Mouse (Mus musculus) midbrain, embryonic 12.5 days (tissue): ENCODE measurements around the gene Gpr149. TPM values are rescaled to one million over a fixed set of nuclear protein-coding genes. Genes with fewer than 3 reads are reported as not detected.
A peak's percentile ranks its signal among the peaks of the same experiment; 100 is the strongest.

Experiments
- ATAC-seq: fragments of 200-750 bp; cut with Nextera tagmentation; 2 replicates; pipeline ENCODE4 v1.8.0; 2017; ENCODE audit warnings: low read depth, moderate TSS enrichment, moderate library complexity; ENCODE audit not compliant: low FRiP score
- H3K27ac ChIP-seq: fragments of 300-500 bp; sonication (generic); replicated peaks from 2 replicates; pipeline ENCODE4 v1.5.1; 2016; ENCODE audit warnings: mild to moderate bottlenecking
- H3K27me3 ChIP-seq: fragments of 300-500 bp; sonication (generic); 2 replicates; pipeline ENCODE4 v1.6.1; 2016; ENCODE audit warnings: mild to moderate bottlenecking
- H3K36me3 ChIP-seq: fragments of 300-500 bp; sonication (generic); 2 replicates; pipeline ENCODE4 v1.6.1; 2016
- H3K4me1 ChIP-seq: fragments of 300-500 bp; sonication (generic); 2 replicates; pipeline ENCODE4 v1.6.1; 2016
- H3K4me2 ChIP-seq: fragments of 300-500 bp; sonication (generic); replicated peaks from 2 replicates; pipeline ENCODE4 v1.6.1; 2016; ENCODE audit warnings: mild to moderate bottlenecking, moderate library complexity
- H3K4me3 ChIP-seq: fragments of 300-500 bp; sonication (generic); 2 replicates; pipeline ENCODE4 v1.5.1; 2016; ENCODE audit warnings: mild to moderate bottlenecking
- H3K9ac ChIP-seq: fragments of 300-500 bp; sonication (generic); replicated peaks from 2 replicates; pipeline ENCODE4 v1.6.1; 2016; ENCODE audit warnings: mild to moderate bottlenecking, moderate library complexity
- H3K9me3 ChIP-seq: fragments of 300-500 bp; sonication (generic); 2 replicates; pipeline ENCODE4 v1.6.1; 2016; ENCODE audit warnings: mild to moderate bottlenecking
- WGBS: fragments of 180-500 bp; shearing (Covaris S2); methylation state at CpG from one replicate; pipeline ENCODE4 v1.1.7; 2016; 5-methylcytosine and 5-hydroxymethylcytosine counted together
- polyA plus RNA-seq: library from polyadenylated mRNA; unstranded; fragments of >200 nt; fragmentation: Nextera tagmentation; extraction: Ambion mirVana; gene quantifications from 2 replicates; pipeline ENCODE4 v1.2.1, GENCODE M21; 2016

The Gpr149 gene
- polyA plus RNA-seq, 1 experiment from 2014 or later = 0.50 TPM

- H3K27ac ChIP-seq = peak within 1 kb of the TSS; percentile 97
- peaks cover 14% of the 10 kb centered on the region for H3K4me1 ChIP-seq
- peak within 1 kb of the TSS; percentile 92 for H3K9ac ChIP-seq
- peak within 1 kb of the TSS; percentile 61 for H3K4me2 ChIP-seq
- no peaks in the 10 kb centered on the region for H3K27me3 ChIP-seq
- H3K9me3 ChIP-seq = no peaks in the 10 kb centered on the region
- peak within 1 kb of the TSS; percentile 94 for H3K4me3 ChIP-seq
- ATAC-seq = peak; percentile 99
- WGBS = under 1% methylated on average over 64 of the region's 66 CpGs
- 0 out of 2 replicates have a peak, but pooled peaks cover 3% of the 10 kb centered on the region for H3K36me3 ChIP-seq
These were observed 98.3 kb downstream of the Gpr149 start, which contains the start of gene Dhx36 for GRCm38 (mm10) chr3:62506488-62507205. Dhx36 (minus strand) TSS chr3:62507004.

GRCm38 (mm10) chr3:62505166-62505900 is 99.6 kb downstream of the Gpr149 start:
- H3K27me3 ChIP-seq = no peaks in the 10 kb centered on the region
- peak overlapping the region; percentile 92; the same call in 1 of the 2 replicates for H3K9ac ChIP-seq
- H3K4me2 ChIP-seq = peak overlapping the region; percentile 61
- H3K36me3 ChIP-seq = peaks cover 14% of the 10 kb centered on the region
- H3K4me3 ChIP-seq = peak overlapping the region; percentile 94
- H3K9me3 ChIP-seq = no peaks in the 10 kb centered on the region
- ATAC-seq = no peak
- H3K4me1 ChIP-seq = peaks cover 14% of the 10 kb centered on the region
- WGBS = 71% methylated on average over 5 of the region's 5 CpGs
- no peak overlapping the region for H3K27ac ChIP-seq

DNA sequence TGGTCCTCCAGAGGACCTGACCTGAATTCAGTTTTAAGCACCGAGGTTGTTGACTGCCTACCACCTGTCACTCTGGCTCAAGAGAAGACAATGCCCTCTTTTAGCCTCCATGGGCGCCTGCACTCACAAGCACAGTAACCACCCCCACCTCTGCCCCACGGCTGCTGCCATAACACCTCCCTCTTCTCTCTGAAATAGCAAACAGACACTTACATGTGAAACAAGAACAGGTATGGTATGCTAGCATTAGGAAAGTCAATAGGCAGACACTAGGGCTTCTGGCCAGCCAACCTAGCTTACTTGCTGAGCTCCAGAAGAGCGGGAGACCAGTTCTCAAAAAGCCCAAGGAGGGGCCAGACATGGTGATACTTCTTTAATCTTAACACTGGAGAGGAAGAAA is 105.6 kb downstream of the Gpr149 start:
- H3K9me3 ChIP-seq = no peaks in the 10 kb centered on the region
- H3K9ac ChIP-seq = no peak overlapping the region
- H3K4me2 ChIP-seq = no peak overlapping the region
- no peaks in the 10 kb centered on the region for H3K4me1 ChIP-seq
- H3K36me3 ChIP-seq = peaks cover 46% of the 10 kb centered on the region
- ATAC-seq = no peak
- H3K27ac ChIP-seq = no peak overlapping the region
- no peak overlapping the region for H3K4me3 ChIP-seq
- WGBS = 64% methylated on average over 4 of the region's 4 CpGs
- no peaks in the 10 kb centered on the region for H3K27me3 ChIP-seq

DNA sequence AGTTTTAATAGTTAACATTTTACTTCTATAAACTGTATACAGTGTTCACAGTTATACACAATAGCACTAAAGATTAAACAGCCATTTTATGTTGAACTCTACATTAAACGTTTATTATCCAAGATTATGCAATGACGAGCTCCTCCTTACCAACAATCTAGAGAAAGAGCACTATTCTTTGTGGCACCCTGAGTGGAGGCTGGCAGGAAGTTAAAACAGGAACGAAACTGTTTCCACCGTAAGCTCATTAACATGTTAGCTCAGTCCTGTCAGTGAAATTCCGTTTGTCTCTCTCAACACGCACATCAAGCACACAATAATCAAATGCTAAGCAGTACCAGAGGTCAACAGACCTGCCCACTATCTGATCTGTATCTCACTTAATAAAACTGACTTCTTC is 112.4 kb downstream of the Gpr149 start:
- Histone ChIP-seq H3K27ac (no peak overlapping the region), H3K36me3 (peaks cover 65% of the 10 kb centered on the region), H3K4me2 (no peak overlapping the region), H3K4me1 (no peaks in the 10 kb centered on the region), H3K9me3 (no peaks in the 10 kb centered on the region), H3K4me3 (no peak overlapping the region), H3K9ac (no peak overlapping the region), H3K27me3 (no peaks in the 10 kb centered on the region)
- WGBS = 93% methylated on average over 6 of the region's 6 CpGs
- ATAC-seq = no peak

- no peak overlapping the region for H3K4me3 ChIP-seq
- ATAC-seq = no peak
These were observed 120.6 kb downstream of the Gpr149 start for GRCm38 (mm10) chr3:62484340-62484739.

More at GRCm38 (mm10) chr3:62484340-62484739, 120.6 kb downstream of the Gpr149 start:
- H3K27me3 ChIP-seq = no peaks in the 10 kb centered on the region
- H3K9me3 ChIP-seq = no peaks in the 10 kb centered on the region
- H3K9ac ChIP-seq = no peak overlapping the region
- no peak overlapping the region for H3K4me2 ChIP-seq
- no peak overlapping the region for H3K27ac ChIP-seq
- no peaks in the 10 kb centered on the region for H3K4me1 ChIP-seq
- peaks cover 53% of the 10 kb centered on the region for H3K36me3 ChIP-seq
- 95% methylated on average over 2 of the region's 2 CpGs for WGBS

Other genes with a start within 250 kb of the Gpr149 start
- 51.7 and 60.4 TPM in 2 replicates for gene Dhx36, start 98.1 kb downstream of the Gpr149 start, polyA plus RNA-seq